Mouse (Mus musculus) G1E-ER4 (cell line): Measurements from ENCODE around the gene Elk3. TPM values are rescaled to one million over a fixed set of nuclear protein-coding genes. Genes with fewer than 3 reads are reported as not detected.

Source experiments
- GATA1 ChIP-seq: IDR thresholded peaks from one replicate; pipeline ENCODE4 v1.8.0; 2012; ENCODE audit warnings: low read length, inconsistent platforms
- polyA plus RNA-seq: library from polyadenylated mRNA; stranded (reverse); fragments of >175 nt; gene quantifications from 2 replicates; pipeline ENCODE4 v1.2.3, GENCODE M21; 2012

Elk3 gene
- polyA plus RNA-seq, result 0.05 TPM in 1 of 2 replicates, not detected in the other

DNA sequence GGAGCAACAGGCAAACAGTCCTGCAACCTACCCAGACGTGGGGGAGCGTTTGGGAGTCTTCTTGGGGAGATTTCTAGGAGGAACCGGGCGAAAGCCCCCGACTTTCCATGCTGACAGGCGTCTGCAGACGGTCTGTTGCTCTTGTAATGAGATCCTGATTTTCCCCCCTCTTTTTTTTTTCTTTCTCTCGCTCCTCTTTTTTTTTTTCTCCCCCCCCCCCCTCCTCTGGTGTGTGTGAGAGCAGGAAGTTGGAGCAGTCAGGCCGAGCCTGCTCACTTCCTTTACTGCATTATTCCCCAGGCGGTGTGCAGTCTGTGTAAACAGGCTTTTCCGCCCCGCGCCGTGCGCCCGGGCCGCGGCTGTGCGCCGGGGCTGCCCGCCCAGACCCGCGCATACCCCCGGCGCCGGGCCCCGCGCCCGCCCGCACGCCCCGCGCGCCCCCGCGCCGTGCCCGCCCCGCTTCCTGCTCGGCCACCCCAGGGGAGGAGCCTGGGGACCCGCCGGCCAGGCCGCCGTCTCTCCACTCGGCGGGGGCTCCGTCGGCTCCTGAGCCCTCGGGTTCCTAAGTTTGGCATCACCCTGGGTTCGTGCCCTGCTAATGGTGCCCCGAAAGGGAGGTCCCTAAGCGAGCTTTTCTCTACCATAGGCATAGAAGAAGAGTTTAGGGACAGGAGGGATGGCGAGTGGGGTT is at the start of gene Elk3:
Elk3 (minus strand) TSS at position 415 of the 691 bp plus-strand sequence.
- no peak for TF ChIP-seq GATA1

DNA sequence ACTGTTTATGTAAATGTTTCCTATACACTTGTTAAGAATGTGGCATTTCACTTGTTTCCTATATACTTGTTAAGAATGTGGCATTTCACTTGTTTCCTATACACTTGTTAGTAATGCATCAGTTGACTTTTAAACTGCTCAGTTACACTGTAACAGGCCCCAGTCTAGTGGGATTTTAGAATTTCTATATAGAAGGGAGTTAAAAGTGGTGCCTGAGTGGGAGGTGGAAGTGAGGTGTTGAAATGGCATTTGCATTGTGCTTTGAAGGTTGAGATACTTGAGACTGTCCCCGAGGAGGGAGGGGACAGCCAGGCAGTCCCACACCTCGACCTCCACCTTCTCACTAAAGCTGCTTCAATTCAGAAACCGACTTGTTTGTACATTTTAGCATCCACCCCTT is 49.7 kb upstream of the Elk3 start:
- no peak for TF ChIP-seq GATA1

DNA sequence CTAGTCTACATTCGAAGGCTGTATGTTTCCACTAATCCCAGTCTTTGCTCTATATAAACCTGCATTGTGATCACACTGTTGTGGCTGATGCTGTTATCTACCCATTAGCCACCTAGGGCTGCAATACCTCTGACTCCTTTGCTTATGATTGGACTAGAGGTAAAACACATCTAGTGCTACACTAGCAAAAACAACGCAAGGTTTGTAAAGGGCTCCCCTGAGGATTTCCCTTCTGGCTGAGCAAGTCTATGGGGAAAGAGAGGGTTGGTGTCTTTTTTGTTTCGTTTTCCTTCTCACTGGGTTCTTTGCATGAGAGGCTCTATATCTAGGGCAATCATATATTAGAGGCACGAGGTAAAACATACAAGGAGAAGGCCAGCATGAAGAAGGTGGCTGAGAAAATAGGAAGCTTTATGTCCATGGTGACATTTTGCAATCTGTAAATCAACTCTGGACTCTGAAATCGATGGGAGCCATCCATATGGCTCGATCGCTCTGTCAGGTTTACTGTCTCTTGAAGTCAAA is 48.5 kb upstream of the Elk3 start:
- no peak for TF ChIP-seq GATA1

DNA sequence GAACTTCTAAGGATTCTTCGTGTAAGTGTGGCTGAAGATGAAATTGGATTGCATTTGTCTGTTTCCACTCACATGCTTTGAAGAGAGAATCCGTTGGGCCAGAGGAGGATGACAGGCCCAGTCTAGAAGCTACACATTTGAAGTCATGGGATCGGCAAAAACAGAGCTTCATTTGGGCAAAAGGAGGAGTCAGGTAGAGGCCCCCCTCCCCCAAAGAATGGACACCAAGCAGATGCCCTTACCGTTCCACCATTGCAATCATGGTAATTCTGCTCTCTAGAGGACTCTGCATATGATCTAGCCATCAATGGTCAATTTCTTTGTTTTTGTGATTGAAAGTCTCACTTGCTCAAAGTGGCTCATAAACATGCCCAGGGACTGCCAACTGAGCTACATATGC is 47.9 kb upstream of the Elk3 start:
- TF ChIP-seq GATA1, result no peak

DNA sequence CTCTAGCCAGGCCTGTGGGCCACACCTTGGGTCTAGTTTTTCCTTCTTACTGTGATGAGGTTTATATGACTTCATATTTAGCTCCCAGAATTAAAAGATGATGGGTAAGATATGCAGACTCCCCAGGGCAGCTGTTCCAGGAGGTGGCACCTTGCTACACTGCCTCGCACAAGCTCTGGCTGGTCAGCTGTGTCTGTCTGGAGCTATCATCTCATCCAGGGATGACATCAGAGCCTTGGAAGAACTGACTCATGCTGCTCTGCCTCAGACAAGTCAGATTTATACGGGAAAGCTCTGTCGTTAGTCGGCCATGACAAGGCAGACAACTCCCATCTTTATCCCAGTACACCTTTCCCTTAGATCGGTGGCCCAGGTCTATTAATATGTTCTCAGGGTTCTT is 46.2 kb upstream of the Elk3 start:
- no peak for TF ChIP-seq GATA1

DNA sequence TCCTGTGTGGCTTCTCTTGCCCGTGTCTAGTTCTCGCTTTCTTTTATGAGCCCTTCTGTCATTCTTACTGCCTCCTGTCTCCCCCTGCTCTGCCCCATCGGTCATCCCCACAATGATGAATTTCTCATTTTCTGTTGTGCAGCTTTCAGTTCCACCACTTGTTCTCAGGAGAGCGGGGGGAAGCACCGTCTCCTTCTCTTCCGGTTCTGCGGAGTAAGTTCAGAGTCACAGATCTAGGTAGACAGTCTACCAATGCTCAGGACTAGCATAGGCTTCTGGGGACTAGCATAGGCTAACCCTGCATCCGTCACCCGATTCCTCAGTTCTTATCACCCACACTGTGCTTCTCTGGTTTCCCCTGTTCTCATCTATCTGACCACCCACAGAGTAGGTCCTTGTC is 45.2 kb upstream of the Elk3 start:
- TF ChIP-seq GATA1, result no peak

DNA sequence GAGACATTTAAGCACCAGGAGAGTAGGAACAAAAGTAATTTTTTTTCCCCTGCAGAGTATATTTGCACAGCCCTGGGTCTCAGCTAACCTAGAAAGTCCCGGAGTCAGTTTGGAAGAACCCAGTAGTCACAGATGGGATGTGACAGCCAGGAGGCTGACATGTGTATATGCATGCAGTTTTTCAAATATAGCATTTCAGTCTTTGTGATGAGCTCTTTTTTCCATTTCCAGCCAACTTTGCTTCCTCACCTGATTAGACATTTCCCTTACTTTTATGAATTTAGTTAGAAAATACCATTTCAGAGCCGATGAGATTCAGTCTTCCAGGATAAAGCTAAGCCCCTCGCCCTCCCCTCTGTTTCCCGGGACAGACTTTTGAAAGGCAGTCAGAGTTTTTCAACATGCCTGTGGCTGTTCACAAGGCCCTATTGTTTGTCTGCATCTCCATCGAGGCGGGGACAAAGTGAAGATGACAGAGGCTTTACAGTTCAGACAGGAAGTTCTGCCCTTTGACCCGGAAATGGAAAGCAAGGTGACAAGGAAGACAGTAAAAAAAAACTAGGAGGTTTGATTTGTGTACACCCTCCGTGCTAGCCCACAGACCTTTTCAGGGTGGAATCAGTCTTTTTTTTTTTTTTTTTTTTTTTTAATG is 44.5 kb upstream of the Elk3 start:
- TF ChIP-seq GATA1, result no peak

DNA sequence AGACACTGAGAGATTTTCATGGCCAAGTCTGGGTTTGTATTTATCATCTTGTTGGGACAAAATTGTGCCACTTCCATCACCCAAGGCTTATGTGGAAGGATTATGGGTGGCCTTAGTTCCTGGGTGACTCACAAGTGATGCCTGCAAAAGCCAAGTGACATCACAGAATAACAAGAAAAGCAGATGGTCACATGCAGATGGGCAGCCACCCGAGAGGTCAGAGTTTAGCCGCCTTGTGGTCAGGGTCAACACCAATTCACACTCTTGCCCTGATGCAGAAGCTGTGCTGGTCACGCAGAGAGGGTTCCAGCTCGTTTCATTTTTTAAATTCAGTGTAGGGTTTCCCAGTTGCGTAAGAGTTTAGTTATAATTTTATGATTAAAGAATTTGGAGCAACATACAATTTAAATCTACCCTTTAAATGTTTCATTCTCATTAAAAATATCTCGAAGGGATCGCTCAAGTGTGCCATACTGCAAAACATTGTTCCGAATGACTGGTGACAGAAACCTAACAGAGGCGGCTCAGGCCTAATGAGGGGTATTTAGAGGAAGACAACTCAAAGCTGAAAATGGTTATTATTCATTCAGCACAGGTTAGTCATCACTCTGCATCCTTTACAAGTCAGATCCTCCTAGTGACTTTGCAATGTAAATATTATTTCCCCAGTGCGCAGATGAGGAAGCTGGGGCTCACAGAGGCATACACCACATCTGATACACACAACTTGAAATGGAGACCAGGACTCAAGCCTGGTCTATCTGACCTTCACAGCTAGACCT is 42.8 kb upstream of the Elk3 start:
- no peak for TF ChIP-seq GATA1

DNA sequence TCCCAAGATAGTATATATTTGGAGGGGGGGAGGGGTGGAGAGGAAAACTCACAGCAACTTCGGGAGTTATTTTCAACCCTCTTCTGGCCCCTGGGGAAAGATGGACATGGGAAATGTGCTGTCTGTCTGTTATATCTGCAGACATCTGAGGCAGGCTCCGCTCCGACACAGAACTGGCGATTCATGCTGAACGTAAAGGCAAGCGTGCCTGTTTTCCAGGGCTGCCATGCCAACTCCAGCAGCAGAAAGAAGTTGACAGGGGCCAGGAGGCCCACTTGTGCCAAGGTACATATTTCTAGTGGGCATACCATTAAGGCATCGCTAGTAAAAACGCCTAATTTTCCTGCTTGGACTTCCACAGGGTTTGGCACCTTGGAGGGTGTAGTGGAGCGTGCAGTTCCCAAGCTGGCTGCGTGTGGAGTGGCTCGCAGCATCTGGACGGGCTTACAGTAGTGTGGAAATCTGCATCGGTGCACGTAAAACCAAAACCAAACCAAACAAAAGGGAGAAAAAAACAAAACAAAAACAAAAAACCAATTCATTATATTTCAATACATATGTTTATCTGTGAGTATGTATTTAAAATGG is 37.1 kb upstream of the Elk3 start:
- no peak for TF ChIP-seq GATA1

DNA sequence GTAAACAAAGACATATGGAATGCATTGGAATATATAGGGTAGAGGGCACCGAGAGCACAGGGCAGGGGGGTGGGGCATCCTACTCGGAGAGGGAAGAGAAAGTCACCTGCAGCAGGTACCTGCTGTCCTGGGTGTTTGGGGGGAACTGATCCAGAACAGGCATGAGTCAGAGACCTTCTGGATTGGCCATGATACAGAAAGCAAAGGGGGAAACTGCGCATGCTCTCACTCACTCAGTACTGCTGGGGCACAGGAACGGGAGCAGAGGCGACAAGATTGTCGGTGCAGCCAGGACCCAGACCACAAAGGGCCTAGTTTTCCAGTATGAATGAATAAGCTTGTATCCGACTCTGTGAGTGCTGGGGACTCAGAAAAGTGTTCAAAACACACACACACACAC is 36.5 kb upstream of the Elk3 start:
- no peak for TF ChIP-seq GATA1

DNA sequence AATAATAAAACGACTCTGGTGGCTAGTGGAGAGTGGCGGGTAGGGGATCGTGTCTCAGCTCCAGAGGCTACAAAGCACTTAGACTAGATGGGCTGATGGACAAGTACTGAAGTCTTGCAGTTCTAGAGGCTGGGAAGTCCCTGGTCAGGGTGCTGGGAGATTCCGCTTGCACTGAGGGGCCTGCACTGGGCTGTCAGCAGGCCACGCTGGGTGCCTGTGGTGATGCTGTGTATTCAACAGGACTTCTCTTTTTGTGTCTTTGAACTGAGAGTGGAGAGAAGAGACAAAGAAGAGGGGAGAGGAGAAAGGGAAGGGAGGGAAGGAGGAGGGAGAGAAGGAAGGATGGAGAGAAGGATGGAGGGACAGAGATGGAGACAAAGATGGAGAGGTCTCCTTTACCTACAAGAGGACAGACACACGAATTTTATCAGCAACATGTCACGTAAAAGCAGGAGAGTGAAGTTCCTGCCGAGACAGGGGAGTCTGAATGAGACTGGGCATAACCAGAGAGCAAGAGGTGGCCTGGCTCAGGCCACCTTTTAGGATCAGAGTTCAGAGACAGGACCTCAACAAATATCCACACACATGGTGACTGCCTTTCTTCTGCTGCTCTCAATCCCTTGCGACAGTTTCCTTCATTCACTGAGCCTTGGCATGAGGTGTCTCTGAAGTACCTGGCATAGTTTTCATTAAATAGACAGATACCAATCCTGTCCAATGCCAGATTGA is 35.4 kb upstream of the Elk3 start:
- TF ChIP-seq GATA1, result no peak

DNA sequence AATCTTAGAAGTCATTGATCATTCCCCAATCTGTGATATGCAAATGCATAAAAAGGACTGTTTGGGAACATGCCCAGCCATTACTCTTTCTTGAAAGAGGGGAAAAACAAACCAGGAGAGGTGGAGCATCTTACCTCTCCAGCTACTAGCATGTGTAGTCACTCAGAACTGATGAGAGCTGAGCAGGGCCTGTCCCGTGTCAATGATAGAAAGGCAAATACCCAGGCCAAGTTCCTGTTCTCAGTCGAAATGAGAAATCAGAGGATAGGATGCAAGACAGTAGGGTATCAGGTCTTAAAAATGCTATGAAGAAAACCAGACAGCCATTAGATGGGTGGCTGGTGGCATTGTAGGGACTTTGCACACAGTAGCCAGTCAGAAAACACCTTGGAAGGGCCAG is 34.6 kb upstream of the Elk3 start:
- TF ChIP-seq GATA1, result no peak

DNA sequence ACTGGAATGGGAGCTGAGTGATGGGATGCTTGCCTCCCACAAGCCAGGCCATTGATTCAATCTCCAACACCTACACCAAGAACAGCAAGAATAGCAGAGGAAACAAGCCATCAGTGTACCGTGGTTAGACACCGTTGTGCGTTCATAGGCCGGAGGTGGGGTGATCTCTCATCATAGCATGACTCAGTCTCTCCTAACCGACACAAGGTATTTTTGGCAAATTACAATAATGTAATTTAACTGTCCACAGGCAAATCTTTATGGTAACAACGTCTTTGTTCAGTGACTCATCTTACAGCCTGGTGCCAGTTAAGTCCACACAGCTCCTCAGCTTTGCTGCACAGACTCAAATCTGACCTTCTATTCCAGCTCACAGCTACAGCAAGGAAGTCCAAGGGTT is 32.5 kb upstream of the Elk3 start:
- no peak for TF ChIP-seq GATA1

DNA sequence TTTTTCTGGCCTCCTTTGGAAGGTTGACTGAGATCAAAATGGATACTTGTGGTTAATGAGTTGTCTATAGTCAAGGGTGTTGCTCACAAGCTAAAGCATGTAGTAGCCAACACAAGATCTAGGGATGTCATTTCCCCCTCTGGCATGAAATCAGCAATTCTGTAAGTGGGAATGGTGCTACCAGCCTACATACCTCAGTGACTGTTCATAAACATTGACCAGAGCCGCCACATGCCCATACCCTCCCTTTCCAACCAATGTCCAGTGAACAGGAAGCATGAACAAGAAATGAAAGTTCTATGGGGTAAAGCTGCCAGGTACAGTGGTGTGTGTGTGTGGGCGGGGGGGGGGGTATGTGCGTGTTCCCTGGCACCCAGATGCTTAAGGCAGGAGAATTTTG is 32.1 kb upstream of the Elk3 start:
- no peak for TF ChIP-seq GATA1

DNA sequence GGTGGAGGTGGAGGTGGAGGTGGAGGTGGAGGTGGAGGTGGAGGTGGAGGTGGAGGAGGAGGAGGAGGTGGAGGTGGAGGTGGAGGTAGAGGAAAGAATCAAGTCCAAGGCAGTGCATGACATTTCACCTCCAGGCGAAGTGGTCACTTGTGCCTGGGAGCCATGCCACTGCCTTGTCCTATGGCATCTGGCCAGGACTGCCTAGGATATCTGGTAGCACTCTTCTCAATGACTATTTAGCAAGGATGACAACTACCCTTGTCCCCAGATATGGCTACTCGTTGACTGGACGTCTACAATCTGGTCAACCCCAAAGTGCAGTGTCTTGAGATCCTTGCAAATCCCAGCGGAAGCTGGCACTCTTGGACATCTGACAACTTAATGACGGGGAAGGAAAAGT is 27.6 kb upstream of the Elk3 start:
- TF ChIP-seq GATA1, result no peak
